Mouse (Mus musculus) urinary bladder, postnatal 10 days (tissue): ENCODE data around the gene Kirrel3.

ENCODE experiments used
- DNase-seq: peaks from one replicate; pipeline ENCODE4 v3.0.0; 2022; ENCODE audit warnings: low spot score

The Kirrel3 gene

DNA sequence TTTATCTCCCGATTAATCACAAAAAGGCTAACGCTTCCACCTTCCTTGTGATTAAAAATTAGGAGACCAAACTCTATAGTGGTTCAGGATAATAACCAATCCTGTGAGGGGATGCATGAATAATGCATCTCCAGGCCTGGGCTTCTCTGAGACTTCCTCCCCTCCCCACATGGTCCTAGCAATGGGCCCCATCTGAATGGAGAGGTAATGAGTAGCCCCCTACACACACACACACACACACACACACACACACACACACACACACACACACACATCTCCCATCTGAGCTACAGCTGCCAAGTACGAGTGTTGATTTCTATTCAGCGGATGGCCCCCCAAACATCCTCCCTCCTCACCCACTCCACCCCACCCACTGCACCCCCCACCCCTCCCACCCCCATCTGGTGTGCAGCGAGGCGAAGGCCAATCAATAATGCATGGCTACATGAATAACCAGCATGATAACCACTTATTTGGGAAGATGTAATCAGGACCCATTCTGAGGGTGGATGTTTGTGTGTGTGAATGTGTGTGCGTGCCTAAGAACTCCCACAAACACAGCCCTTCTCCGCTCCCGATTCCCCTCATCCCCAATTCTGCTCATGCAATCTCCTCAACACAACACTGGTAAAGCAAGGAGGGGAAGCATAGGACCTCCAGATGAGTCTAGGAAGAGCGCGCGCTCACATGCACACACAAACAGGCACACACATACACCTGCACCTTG, 501.9 kb downstream of the Kirrel3 start:
- no peak for DNase-seq

DNA sequence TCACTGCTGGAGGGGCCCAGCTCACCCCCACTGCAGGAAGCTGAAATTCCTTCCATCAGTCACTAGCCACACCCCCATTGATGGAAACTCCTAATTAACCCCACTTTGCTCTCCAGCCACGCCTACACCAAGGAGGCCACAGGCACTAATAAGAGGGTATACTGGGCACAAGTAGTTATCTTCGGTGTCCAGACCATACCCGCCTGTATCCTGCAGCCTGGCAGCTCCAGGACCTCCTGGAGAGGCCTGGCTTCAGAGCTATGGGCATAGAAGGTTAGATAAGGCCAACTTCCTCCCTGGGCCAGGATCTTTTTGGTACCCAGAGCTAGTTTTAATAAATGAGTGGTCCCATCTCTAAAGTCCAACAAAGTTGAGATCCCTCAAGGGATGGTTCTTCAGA, 503.0 kb downstream of the Kirrel3 start:
- no peak for DNase-seq

DNA sequence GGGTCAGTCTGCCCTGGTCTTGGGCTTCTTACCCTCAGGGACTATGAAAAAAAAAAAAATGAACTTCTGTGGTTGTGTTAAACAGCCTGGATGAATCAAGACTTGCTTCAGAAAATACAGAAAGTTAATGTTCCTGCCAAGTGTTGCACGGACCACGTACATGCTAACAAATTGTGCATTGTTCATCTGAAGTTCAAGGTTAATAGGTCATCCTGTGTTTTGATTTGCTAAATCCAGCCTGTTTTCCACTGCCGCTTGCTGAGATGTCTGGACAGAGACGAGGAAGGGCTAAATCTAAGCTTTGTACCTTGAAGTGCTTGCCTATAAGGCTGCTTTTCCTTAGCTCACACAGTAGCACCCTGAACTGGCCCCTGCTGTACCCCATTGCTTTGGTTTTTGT, 506.5 kb downstream of the Kirrel3 start:
- no peak for DNase-seq

DNA sequence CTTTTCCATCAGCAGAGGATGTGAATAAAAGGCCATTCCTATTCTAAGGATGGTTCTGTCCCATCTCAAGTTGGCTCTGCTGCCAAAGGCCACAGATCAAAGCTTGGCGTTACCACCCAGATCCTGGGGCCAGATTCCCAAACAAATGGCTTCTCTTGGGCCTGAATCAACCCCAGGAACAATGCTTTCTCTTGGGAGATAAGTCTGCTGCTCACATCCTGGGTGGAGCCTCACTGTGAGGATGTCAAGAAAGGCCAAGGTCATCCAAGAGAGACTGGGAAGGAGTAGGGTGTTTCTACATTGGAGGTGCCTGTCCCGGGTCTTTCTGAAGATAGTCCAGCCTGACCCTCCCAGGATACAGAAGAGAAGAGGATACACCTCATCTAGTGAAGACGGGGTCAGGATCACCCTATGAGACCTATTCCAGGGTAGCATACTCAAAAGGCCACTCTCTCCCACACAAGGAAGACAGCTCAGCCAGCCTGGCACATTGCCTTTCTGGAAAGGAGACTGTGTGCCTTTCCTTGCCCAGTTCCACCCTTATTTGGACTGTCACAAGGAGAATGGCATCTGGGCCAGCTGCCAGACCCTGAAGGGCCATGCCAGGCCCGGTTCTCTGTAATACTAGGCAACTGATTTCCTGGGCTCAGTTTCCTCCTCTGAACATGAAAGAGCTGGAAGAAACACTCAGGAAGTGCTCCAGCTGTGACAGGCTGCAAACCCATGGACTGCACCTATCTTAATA, 507.9 kb downstream of the Kirrel3 start:
- DNase-seq: peak; percentile 36

DNA sequence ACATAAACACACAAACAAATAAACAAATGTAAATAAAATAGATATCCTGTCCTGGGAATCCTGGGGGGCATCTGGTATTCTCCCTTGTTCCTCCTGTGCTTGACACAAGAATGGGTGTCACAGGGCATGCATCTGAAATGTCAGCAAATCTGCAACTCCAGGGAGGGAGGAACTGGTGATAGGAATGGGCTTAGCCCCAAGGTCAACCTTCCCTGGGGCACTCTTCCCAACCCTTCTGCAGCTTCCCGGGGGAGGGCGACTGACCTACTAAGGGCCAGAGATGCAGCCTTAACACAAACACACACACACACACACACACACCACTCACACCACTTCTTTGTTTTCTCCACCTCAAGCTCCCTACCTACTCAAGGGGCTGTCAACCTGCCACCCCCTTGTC, 509.4 kb downstream of the Kirrel3 start:
- DNase-seq: no peak

DNA sequence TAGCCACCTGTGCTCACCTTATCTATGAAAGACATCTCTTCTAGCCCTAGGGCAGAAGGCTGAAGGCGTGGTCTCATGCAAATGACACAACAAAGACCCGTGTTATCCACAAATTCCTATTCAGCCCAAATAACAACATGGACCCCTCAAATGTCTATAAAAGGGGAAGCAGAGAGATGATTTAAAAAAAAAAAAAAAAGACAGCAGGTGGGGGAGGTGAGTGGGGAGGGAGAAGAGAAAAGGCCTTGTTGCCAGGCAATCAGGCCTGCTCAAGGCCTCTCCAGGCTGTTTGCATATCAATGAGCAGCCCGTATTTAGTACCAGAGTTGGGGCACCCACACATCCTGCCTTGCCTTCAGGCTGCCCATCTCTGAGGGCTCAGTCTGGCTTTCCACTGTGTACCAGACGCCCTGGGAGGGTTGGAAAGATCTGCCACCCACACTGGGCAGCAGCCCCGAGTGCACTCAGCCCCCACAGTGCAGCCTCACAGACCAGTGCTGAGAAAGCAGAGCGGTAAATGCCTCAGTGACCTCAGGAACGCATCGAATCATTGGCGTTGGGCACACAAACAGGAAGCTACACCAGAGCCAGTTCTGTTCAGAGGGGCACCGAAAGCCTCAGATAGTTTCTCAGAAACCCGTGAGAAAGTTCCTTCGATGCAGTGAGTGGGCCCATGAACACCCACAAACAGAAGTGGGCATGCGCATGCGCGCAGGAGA, 510.1 kb downstream of the Kirrel3 start:
- DNase-seq: no peak

DNA sequence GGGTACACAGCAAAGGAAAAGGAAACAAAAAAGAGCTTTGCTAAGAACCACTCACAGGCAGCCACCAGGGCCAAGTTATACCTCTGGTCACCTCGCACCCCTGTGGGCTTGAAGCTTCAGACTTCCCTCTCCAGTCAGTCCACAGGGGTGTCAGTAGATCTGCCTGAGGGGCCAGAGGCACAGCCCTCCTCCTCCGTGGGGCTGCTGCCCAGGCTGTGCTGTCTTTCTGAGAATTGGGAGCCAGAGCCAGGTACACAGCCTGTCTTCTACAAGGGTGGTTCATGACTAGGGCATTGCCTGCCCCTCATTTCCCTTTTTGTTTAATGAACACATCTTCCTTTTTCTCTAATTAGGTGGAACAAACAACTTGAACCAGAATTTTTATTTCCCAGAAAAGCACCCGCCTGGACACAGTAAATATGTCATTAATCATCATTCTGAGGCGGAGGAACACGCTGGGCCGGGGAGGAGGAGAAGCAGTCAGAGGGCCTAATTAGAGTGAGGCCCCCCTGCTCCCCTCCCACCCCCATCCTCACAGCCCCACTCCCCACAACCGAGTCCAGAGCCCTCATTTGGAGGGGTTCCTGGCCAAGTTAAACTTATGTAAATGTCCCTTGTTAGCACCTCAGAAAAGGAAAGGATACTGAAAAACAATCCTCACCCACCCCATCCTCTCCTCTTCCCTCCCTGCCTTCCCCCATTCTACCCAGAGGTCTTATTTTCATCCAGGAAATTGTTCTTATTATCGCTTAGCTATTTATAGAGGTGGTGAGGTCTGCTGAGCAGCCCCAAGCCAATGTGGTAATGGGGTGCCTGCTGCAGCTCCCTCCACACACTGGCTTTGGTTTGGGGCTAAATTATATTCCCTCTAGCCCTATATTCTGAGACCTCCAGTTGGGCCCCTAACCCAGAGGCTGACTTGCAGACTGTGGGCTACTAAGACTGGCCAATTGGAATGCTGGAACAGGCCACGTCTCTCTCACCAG, 512.5 kb downstream of the Kirrel3 start:
- DNase-seq: no peak

DNA sequence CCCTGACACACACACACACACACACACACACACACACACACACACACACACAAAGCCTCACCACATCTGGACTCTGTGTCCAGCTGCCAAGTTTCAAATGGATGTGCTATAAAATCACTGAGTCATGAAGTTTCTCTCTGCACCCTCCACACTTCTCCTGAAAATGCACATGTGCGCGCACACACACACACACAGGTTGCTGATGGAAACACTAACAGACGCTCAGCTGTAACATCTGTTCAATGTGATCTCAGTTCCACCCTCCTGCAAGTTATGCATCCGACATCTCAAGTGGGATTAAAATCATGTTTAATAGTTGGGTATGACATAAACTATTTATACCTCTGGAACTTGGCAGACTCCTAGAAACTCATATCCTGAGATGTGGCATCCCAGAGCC, 518.4 kb downstream of the Kirrel3 start:
- no peak for DNase-seq

DNA sequence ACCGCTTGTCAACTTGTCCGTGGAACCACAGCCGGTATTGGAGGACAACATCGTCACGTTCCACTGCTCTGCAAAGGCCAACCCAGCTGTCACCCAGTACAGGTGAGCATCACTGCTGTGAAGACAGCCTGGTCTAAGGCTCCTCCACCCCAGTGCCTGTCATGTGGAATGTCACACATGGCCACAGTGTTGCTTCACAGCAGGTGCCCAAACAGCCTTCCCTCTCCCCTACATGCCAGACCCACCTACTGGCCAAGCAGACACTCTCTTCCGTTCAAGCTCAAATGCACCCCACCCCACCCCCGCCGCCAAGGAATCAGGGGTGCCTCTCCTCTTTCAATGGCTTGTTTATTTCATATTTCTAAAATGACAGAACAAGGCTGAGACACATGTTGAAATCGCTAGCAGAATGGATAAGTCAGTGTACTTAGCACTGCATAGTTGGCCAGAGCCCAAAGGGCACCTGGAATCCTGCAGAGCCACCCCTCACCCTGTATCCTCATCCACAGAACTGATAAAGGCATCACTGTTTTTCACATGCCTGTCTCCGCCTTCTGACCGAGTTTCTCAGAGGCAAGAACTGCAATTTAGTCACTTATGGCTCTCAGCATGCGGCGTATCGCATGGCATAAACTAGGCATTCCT, 522.1 kb downstream of the Kirrel3 start:
- no peak for DNase-seq

DNA sequence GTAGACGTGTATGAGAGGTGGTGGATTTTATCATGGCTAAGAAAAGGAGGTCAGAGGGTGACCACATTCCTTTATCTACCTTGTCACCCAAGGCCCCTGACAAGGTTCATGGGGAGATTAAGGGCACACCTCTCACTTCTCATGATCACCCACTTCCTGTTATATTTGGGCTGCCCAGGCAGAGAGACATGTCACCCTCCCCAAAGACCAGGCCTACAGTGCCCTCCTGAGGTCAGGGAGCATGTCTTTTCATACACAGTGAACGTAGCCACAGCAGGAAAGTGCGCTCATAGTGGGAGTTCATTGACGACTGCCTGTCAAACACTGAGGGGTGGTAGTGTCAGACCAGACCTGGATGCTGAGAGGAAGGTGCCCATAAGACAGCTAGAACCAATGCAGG, 531.1 kb downstream of the Kirrel3 start:
- no peak for DNase-seq

DNA sequence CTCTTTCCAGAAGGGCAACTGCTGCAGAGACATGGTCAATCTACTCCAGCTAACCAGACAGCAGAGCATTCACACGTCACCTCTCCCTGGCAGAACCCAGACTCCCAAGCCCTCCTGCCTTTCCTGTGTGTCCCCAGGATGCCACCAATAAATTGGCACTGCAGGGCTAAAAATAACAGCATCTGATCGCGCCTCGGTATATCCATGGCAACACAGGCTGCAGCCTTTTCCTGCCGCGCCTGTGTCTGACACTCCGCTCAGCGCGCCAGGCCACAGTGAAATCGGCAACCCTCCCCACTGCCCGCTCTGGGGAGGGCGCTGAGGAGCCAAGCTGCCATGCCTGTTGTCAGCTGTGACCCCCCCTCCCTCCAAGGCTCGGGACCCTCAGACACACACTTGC, 531.9 kb downstream of the Kirrel3 start:
- no peak for DNase-seq

DNA sequence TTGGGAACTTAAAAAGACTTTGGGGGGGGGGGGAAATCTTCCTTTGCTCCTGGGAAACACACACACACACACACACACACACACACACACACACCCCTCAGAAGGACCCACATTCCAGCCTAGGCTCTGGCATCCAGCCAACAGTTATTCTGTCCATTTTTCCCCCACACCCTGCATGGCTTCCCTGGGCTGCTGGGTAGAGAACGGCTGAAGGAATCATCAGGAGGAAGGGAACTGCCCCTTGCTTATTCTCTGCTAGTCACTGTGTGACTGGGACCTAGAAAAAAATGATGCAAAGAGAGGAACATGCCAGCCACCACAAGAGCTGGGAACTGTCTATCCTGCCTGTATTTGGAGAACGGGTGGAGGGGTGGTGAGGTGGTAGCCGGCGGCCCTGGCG, 532.4 kb downstream of the Kirrel3 start:
- no peak for DNase-seq

DNA sequence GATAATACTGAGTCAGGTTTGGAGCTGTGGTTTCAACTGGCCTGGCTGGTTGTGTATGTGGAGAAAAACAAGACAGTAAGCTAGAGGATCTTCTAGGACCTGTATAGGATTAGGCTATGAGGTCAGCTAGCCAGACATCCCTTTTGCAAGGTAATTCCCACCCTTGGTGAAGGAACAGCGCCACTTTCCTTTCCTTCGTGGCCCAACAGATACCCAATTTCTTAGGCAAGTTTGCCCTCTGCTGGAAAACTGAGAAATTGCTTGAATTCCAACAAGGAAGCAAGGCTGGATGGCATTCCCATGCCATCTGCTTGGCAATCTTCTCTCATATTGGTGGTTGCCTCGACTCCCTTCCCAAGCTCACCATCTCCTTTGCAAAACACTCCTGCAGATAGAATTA, 533.7 kb downstream of the Kirrel3 start:
- DNase-seq: no peak

DNA sequence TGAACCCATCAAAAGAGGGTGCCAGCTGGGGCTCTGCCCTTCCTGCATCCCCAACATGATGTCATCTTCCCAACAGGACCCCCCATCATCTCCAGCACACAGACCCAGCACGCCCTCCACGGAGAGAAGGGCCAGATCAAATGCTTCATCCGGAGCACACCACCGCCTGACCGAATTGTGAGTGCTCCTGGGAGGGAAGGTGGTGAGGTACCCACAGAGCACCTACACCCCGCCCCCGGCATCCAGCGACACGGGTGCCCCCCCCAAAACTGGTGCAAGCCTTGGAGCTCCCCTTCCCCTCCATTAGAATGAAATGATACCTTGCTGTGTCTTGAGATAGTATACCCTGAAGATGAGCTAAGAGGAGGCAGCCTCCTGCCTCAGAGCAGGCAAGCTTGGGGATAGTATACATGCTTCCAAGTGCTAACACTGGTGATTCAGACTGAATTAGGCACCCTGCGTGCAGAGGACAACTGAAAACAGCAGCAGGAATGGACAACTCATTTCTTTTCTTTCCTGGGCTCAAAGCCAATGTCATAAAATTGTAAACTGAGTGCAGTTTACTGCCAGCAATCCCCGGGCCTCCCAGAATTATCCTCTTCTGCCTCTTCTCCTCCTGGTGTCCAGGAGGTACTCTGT, 534.4 kb downstream of the Kirrel3 start:
- DNase-seq: no peak

DNA sequence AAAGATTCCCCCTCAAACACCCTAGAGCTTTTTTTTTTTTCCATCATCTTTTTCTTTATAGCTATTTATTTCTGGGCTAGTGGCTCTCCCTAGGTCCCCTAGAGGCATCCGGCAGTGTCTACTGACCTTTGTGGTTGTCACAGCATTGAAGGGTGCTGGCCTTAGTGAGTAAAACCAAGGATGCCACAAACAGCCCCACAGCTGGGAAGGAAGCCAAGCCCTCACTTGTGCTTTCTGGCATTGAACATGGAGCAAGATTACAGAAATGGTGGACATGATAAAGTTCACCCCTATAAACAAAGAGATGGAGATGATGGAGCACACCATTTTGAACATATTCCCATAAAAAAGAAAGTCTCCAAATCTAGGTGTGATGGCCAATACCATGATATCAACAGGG, 536.0 kb downstream of the Kirrel3 start:
- no peak for DNase-seq

DNA sequence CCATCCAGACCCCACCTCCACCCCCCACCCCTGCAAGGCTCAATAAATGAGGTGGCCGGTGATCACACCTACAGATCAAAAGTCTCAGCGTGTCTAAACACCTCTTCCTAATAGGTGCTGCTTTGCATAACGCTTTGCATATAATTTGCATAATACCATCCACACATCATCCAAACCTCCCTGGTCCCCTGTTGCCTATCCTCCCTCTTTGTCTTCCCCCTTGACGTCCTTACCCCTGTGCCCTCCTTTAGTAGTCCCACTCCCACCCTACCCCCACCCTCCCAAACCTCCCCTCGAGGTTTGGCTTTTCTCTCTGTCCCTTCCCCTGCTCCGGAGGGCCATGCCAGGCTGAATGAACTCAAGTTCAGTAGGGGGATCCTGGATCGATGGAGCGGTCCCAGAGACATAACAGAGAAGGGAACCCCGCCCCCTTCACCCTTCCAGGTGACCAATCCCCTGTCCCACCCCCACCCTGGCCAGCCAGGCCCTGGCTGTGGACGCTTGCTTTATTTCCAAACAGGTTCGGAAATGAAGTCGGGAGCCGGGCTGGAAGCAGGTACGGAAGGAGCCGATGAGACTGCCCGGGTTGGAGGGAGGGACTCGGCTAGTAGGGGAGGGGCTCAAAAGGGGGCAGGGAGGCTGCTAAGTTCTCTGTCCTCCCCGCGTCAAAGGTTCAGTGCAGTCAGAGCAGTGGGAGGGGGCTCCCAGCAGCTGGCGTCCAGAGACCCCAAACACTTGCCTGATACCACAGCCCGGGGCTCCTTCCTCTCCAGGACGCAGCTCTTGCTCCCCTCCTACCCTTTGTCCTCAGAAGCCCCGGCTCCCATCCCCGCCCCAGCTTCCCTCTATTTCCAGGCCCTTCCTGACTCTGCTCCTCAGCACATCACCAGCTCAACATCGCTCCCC, 539.1 kb downstream of the Kirrel3 start:
- DNase-seq: no peak

DNA sequence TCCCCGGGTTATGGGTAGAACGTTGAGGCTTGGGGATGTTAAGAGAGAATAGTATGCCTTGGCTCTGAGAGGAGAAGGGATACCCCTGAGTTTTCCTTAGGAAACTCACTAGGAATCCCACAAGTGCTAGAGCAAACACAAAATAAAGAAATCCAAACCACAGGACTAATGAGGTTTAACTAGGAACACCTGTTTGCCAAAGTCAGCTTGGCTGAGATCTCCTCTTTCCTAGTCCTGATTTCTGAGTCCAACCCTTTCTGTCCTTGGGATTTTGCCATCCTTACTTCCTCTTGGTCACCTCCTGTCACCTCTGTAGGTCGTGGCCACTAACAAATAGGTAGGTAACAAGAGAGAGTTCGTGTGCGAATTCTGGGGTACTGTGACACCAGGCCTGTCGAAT, 540.6 kb downstream of the Kirrel3 start:
- no peak for DNase-seq

DNA sequence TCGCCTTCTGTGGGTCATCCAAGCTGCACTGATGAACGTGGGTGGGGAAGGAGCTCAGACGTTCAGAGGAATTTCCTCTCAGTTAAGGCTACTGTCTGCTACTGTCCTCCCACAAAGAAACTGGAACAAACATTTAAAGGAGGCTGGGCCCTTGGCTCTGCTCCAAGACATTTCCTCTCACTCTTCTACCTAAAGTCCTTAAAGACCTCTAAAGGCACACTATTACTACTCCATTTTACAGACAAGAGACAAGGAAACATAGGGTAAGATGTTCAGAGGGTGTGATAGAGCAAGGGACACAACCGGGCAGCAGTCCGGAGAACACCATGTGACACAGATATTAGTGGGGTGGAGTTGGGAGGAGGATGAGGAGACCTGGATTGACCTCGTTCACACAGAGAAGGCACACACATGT, 541.2 kb downstream of the Kirrel3 start:
- DNase-seq: no peak

DNA sequence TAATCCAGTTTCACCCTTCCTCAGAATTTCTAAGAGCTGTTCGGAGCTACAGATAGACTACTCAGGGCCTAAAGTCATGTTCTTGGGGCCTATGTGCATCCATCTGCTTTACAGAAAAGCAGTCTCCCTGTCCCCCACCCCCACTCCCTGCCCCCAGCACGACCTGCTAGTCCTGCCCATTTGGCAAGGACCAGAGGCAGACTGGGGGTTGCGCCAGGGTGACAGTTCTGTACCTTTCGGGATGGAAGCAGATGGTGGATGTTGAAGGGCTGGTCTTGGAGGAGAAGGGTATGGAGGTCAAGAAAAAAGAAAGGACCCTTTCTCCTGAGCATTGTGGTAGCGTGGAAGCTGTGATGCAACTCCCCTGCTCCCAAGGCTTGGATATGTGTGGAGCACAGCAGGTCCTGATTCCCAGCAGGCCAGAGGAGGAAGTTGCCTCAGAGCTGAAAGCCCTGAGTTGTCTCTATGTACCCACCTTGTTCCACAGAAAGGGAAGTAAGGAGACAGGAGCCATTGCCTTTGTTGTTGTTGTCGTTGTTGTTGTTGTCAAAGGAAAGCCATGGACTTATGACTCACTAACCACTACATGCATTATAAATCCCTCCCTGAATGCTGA, 541.8 kb downstream of the Kirrel3 start:
- no peak for DNase-seq
